Mouse (Mus musculus) erythroblast, embryonic 14.5 days (primary cell): ENCODE measurements around the gene Crabp1.

Source experiments
- GATA1 ChIP-seq: IDR thresholded peaks from 2 replicates; pipeline ENCODE4 v1.6.1; 2012; ENCODE audit warnings: low read length, inconsistent platforms, mixed read lengths
- TAL1 ChIP-seq: IDR thresholded peaks from 3 replicates; pipeline ENCODE4 v1.6.1; 2012; ENCODE audit warnings: low read length, inconsistent platforms, mixed read lengths

GRCm38 (mm10) chr9:54722596-54722995 is 42.0 kb upstream of the Crabp1 start:
- no peak for TF ChIP-seq GATA1
- no peak for TF ChIP-seq TAL1
